14 mouse cellular contexts compared by ENCODE assay signal in the genomic region with DNA sequence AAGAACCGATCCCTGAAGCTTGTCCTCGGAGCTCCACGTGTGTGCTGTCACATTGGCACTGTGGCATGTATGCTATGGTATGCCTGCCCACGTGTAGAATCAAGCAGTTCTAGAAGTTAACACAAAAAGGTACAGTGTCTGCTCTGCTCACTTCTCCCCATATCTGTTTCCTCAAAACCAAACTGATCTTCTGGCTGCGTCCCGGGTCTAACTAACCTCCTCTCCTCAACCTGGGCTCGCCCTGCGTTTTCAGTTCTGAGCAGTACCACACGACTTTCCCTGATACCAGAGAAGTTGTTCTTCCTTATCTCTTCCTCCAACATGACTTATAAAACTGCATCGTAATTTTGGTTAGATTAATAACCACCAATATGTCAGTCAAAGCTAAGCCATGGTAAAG. TPM values are rescaled to one million over a fixed set of nuclear protein-coding genes. Genes with fewer than 3 reads are reported as not detected.
A peak's percentile ranks its signal among the peaks of the same experiment; 100 is the strongest.
DNase-seq lines count a peak whose midpoint lies in the region; ATAC-seq lines count a peak whose summit lies in the region.
"Had no signal": no experiment of that assay in that cellular context is flagged by ENCODE, and none has a peak within 500 bp of the region (broad histone marks: within the 10 kb centered on the region; RNA-seq: fewer than 3 reads in every experiment).

No protein-coding gene starts in this region.

- no peaks in the 10 kb centered on the region for H3K27me3 ChIP-seq in kidney, embryonic 16.5 days (ENCODE audit: insufficient read depth, low read length)
- no peaks in the 10 kb centered on the region for H3K27me3 ChIP-seq in kidney, embryonic 14.5 days (ENCODE audit: control insufficient read depth, insufficient read depth, low read length)
- H3K27me3 ChIP-seq: intestine, embryonic 15.5 days; limb, embryonic 15.5 days had no signal

- 63% methylated on average over 10 of the region's 10 CpGs for WGBS in kidney, embryonic 16.5 days
- 69% methylated on average over 10 of the region's 10 CpGs for WGBS in kidney, embryonic 14.5 days

- H3K9me3 ChIP-seq in kidney, embryonic 16.5 days (ENCODE audit: low read length): no peaks in the 10 kb centered on the region
- H3K9me3 ChIP-seq in kidney, embryonic 14.5 days (ENCODE audit: control insufficient read depth, low read length): no peaks in the 10 kb centered on the region
- H3K9me3 ChIP-seq: intestine, embryonic 15.5 days; limb, embryonic 15.5 days; midbrain, embryonic 15.5 days had no signal

- H3K27ac ChIP-seq in kidney, embryonic 16.5 days (ENCODE audit: low read length): peak overlapping the region; percentile 56; the same call in 1 of the 2 replicates
- no peak overlapping the region for H3K27ac ChIP-seq in kidney, embryonic 14.5 days (ENCODE audit: low read depth, low read length)
- H3K27ac ChIP-seq: intestine, embryonic 15.5 days; limb, embryonic 15.5 days; midbrain, embryonic 15.5 days had no signal

- H3K4me3 ChIP-seq in kidney, embryonic 16.5 days (ENCODE audit: low read length): no peak overlapping the region
- no peak overlapping the region for H3K4me3 ChIP-seq in kidney, embryonic 14.5 days (ENCODE audit: low read length)
- H3K4me3 ChIP-seq: intestine, embryonic 15.5 days; limb, embryonic 15.5 days; midbrain, embryonic 15.5 days had no signal

- DNase-seq in MEL-GATA-1-ER (ENCODE audit: extremely low read depth, low read depth): peak; percentile 76
- no peak for DNase-seq in left cerebral cortex, adult 9 months (ENCODE audit: low spot score in 2 of 2)
- DNase-seq in layer of hippocampus, adult 9-11 months: no peak

- peak overlapping the region; percentile 26; the same call in 1 of the 2 replicates for H3K4me2 ChIP-seq in kidney, embryonic 16.5 days (replicated peaks; ENCODE audit: low read depth, low read length)
- no peak overlapping the region for H3K4me2 ChIP-seq in kidney, embryonic 14.5 days (replicated peaks; ENCODE audit: low read depth, low read length)
- H3K4me2 ChIP-seq: intestine, embryonic 15.5 days; limb, embryonic 15.5 days; midbrain, embryonic 15.5 days had no signal

- H3K9ac ChIP-seq in kidney, embryonic 16.5 days (replicated peaks; ENCODE audit: low read length): no peak overlapping the region
- no peak overlapping the region for H3K9ac ChIP-seq in kidney, embryonic 14.5 days (ENCODE audit: low read depth, low read length)
- H3K9ac ChIP-seq: intestine, embryonic 15.5 days; limb, embryonic 15.5 days; midbrain, embryonic 15.5 days had no signal

- no peaks in the 10 kb centered on the region for H3K4me1 ChIP-seq in kidney, embryonic 16.5 days (ENCODE audit: insufficient read depth, low read length)
- H3K4me1 ChIP-seq in kidney, embryonic 14.5 days (ENCODE audit: control insufficient read depth, insufficient read depth, low read length): no peaks in the 10 kb centered on the region
- H3K4me1 ChIP-seq: intestine, embryonic 15.5 days had no signal

- H3K36me3 ChIP-seq in kidney, embryonic 16.5 days (ENCODE audit: insufficient read depth, low read length): no peaks in the 10 kb centered on the region
- no peaks in the 10 kb centered on the region for H3K36me3 ChIP-seq in kidney, embryonic 14.5 days (ENCODE audit: control insufficient read depth, insufficient read depth, low read length)
- H3K36me3 ChIP-seq: intestine, embryonic 15.5 days; limb, embryonic 15.5 days; midbrain, embryonic 15.5 days had no signal

- ATAC-seq in kidney, embryonic 16.5 days (ENCODE audit: low FRiP score, low TSS enrichment): no peak
- no peak for ATAC-seq in kidney, embryonic 14.5 days (ENCODE audit: low FRiP score, low TSS enrichment)
- ATAC-seq in erythroid progenitor cell, adult 5-6 weeks (replicated peaks; ENCODE audit: low FRiP score, poor library complexity, severe bottlenecking): peak; percentile 68
- peak; percentile 40 for ATAC-seq in megakaryocyte, adult 5-6 weeks (ENCODE audit: poor library complexity, severe bottlenecking)
- ATAC-seq: intestine, embryonic 15.5 days; midbrain, embryonic 15.5 days had no signal

RNA-seq across cellular contexts. Expression of a gene that starts 9.2 kb away (rescaled TPM):
- 36.9 and 40.4 TPM in 2 replicates for polyA plus RNA-seq in kidney, embryonic 16.5 days (2015; fragmentation: Nextera tagmentation; extraction: Ambion mirVana)
- polyA plus RNA-seq in kidney, embryonic 14.5 days (2014; fragmentation: Nextera tagmentation; extraction: Ambion mirVana): 10.8 and 18.8 TPM in 2 replicates
- total RNA-seq in erythroid progenitor cell, adult 5-6 weeks (2015; ENCODE audit: low replicate concordance): 563 and 590 TPM in 2 replicates
- total RNA-seq in erythroid progenitor cell, adult 5-6 weeks (2017; ENCODE audit: low replicate concordance): 638 and 692 TPM in 2 replicates
- 77.7 and 90.3 TPM in 2 replicates for total RNA-seq in megakaryocyte, adult 5-6 weeks (2015)
- total RNA-seq in megakaryocyte, adult 5-6 weeks (2017): 155 and 165 TPM in 2 replicates

RNA-seq across cellular contexts. Expression of a gene that starts 39.9 kb away (rescaled TPM):
- polyA plus RNA-seq in kidney, embryonic 16.5 days (2015; fragmentation: Nextera tagmentation; extraction: Ambion mirVana): not detected in 2 replicates
- polyA plus RNA-seq in kidney, embryonic 14.5 days (2014; fragmentation: Nextera tagmentation; extraction: Ambion mirVana): not detected in 2 replicates
- total RNA-seq in erythroid progenitor cell, adult 5-6 weeks (2015; ENCODE audit: low replicate concordance): not detected in 2 replicates
- total RNA-seq in erythroid progenitor cell, adult 5-6 weeks (2017; ENCODE audit: low replicate concordance): not detected in 2 replicates
- total RNA-seq in megakaryocyte, adult 5-6 weeks (2015): not detected in 2 replicates
- not detected in 2 replicates for total RNA-seq in megakaryocyte, adult 5-6 weeks (2017)
- total RNA-seq: gastrocnemius, adult 18-20 months; layer of hippocampus, postnatal 14 days; neutrophil, adult 5-6 weeks had no signal
- polyA plus RNA-seq: heart, embryonic 16.5 days; intestine, embryonic 15.5 days; limb, embryonic 15.5 days; midbrain, embryonic 15.5 days had no signal

Comparison
In these comparisons a context has a peak if more than half of its experiments do, and no peak if none do; other contexts are left out.
1. ATAC-seq: peak in erythroid progenitor cell, adult 5-6 weeks (single experiment) and megakaryocyte, adult 5-6 weeks (single experiment); none in kidney, embryonic 16.5 days (single experiment) and kidney, embryonic 14.5 days (single experiment).